Mouse (Mus musculus) liver, embryonic 11.5 days (tissue): ENCODE results near the gene Snx30. TPM values are rescaled to one million over a fixed set of nuclear protein-coding genes. Genes with fewer than 3 reads are reported as not detected.

Source experiments
- ATAC-seq: fragments of 200-750 bp; cut with Nextera tagmentation; replicated peaks from 2 replicates; pipeline ENCODE4 v1.8.0; 2017; ENCODE audit warnings: moderate number of reproducible peaks, mild to moderate bottlenecking, moderate TSS enrichment, moderate library complexity; ENCODE audit not compliant: low FRiP score
- DNase-seq: peaks from one replicate; pipeline ENCODE4 v3.0.0-alpha.2; 2017; ENCODE audit warnings: low spot score
- H3K27ac ChIP-seq: fragments of 300-500 bp; sonication (generic); 2 replicates; pipeline ENCODE4 v1.5.1; 2014; ENCODE audit warnings: mild to moderate bottlenecking, low read depth, low read length, control low read depth
- H3K27me3 ChIP-seq: fragments of 300-500 bp; sonication (generic); replicated peaks from 2 replicates; pipeline ENCODE4 v1.6.1; 2014; ENCODE audit warnings: low read length, mixed read lengths; ENCODE audit not compliant: control insufficient read depth, insufficient read depth
- H3K36me3 ChIP-seq: fragments of 300-500 bp; sonication (generic); 2 replicates; pipeline ENCODE4 v1.6.1; 2014; ENCODE audit warnings: mild to moderate bottlenecking, low read length, moderate library complexity, mixed read lengths; ENCODE audit not compliant: control insufficient read depth, insufficient read depth
- H3K4me1 ChIP-seq: fragments of 300-500 bp; sonication (generic); replicated peaks from 2 replicates; pipeline ENCODE4 v1.6.1; 2014; ENCODE audit warnings: low read length, mixed read lengths; ENCODE audit not compliant: control insufficient read depth, insufficient read depth
- H3K4me2 ChIP-seq: fragments of 300-500 bp; sonication (generic); 2 replicates; pipeline ENCODE4 v1.6.1; 2014; ENCODE audit warnings: mild to moderate bottlenecking, control low read depth, moderate library complexity
- H3K4me3 ChIP-seq: fragments of 300-500 bp; sonication (generic); 2 replicates; pipeline ENCODE4 v1.5.1; 2014; ENCODE audit warnings: low read depth, low read length, control low read depth
- H3K9ac ChIP-seq: fragments of 300-500 bp; sonication (generic); 2 replicates; pipeline ENCODE4 v1.6.1; 2014; ENCODE audit warnings: low read depth, low read length, control low read depth
- H3K9me3 ChIP-seq: fragments of 300-500 bp; sonication (generic); 2 replicates; pipeline ENCODE4 v1.6.1; 2016; ENCODE audit warnings: low read length, inconsistent platforms, mixed read lengths; ENCODE audit not compliant: control insufficient read depth
- WGBS: fragments of 180-500 bp; shearing (Covaris S2); extraction: QIAGEN DNeasy Blood & Tissue Kit; methylation state at CpG from one replicate; pipeline ENCODE4 v1.1.7; 2014; 5-methylcytosine and 5-hydroxymethylcytosine counted together
- polyA plus RNA-seq: library from polyadenylated mRNA; unstranded; fragments of >200 nt; fragmentation: Nextera tagmentation; extraction: Ambion mirVana; gene quantifications from 2 replicates; pipeline ENCODE4 v1.2.1, GENCODE M21; 2014

Snx30 gene
- polyA plus RNA-seq, 1 experiment from 2014 or later, result 5.7 TPM

GRCm38 (mm10) chr4:59823470-59823869 is 17.8 kb downstream of the Snx30 start:
- ATAC-seq (no peak), DNase-seq (no peak)
- Histone ChIP-seq H3K27me3 (no peaks in the 10 kb centered on the region), H3K4me2 (no peak overlapping the region), H3K4me1 (peaks cover 12% of the 10 kb centered on the region; the same call in 1 of the 2 replicates), H3K27ac (no peak overlapping the region), H3K9ac (no peak overlapping the region), H3K9me3 (no peaks in the 10 kb centered on the region), H3K36me3 (peaks cover 2% of the 10 kb centered on the region; the same call in 1 of the 2 replicates), H3K4me3 (no peak overlapping the region)
- WGBS, result 50% methylated on average over 7 of the region's 7 CpGs

- H3K4me2 ChIP-seq, result no peak overlapping the region
- WGBS, result 74% methylated on average over 5 of the region's 5 CpGs
These were observed 19.2 kb downstream of the Snx30 start for GRCm38 (mm10) chr4:59824860-59825259.

GRCm38 (mm10) chr4:59825634-59826033 is 20.0 kb downstream of the Snx30 start:
- 59% methylated on average over 6 of the region's 6 CpGs for whole genome bisulfite sequencing
- ATAC-seq, result peak; percentile 84

More at GRCm38 (mm10) chr4:59824860-59825259, 19.2 kb downstream of the Snx30 start:
- Histone ChIP-seq H3K27ac (no peak overlapping the region), H3K27me3 (no peaks in the 10 kb centered on the region), H3K9ac (no peak overlapping the region), H3K4me3 (no peak overlapping the region), H3K36me3 (peaks cover 2% of the 10 kb centered on the region; the same call in 1 of the 2 replicates), H3K4me1 (peaks cover 8% of the 10 kb centered on the region; the same call in 1 of the 2 replicates), H3K9me3 (no peaks in the 10 kb centered on the region)
- DNase-seq, result no peak
- ATAC-seq, result no peak

GRCm38 (mm10) chr4:59826381-59826780 is 20.7 kb downstream of the Snx30 start:
- no peak overlapping the region for H3K4me3 ChIP-seq
- H3K27me3 ChIP-seq, result no peaks in the 10 kb centered on the region
- peaks cover 2% of the 10 kb centered on the region; the same call in 1 of the 2 replicates for H3K36me3 ChIP-seq
- H3K4me1 ChIP-seq, result peaks cover 8% of the 10 kb centered on the region; the same call in 1 of the 2 replicates
- H3K4me2 ChIP-seq, result no peak overlapping the region
- ATAC-seq (no peak), DNase-seq (no peak)
- no peaks in the 10 kb centered on the region for H3K9me3 ChIP-seq
- no peak overlapping the region for H3K9ac ChIP-seq
- H3K27ac ChIP-seq, result no peak overlapping the region
- 84% methylated on average over 5 of the region's 5 CpGs for WGBS

More at GRCm38 (mm10) chr4:59825634-59826033, 20.0 kb downstream of the Snx30 start:
- no peaks in the 10 kb centered on the region for H3K9me3 ChIP-seq
- no peak overlapping the region for H3K4me3 ChIP-seq
- no peak for DNase-seq
- H3K4me1 ChIP-seq, result peaks cover 8% of the 10 kb centered on the region; the same call in 1 of the 2 replicates
- H3K36me3 ChIP-seq, result peaks cover 2% of the 10 kb centered on the region; the same call in 1 of the 2 replicates
- no peak overlapping the region for H3K9ac ChIP-seq
- H3K4me2 ChIP-seq, result no peak overlapping the region
- no peak overlapping the region for H3K27ac ChIP-seq
- H3K27me3 ChIP-seq, result no peaks in the 10 kb centered on the region

- no peak overlapping the region for H3K27ac ChIP-seq
- no peaks in the 10 kb centered on the region for H3K9me3 ChIP-seq
- ATAC-seq (no peak), DNase-seq (no peak)
- H3K9ac ChIP-seq, result no peak overlapping the region
- WGBS, result 81% methylated on average over 4 of the region's 4 CpGs
- no peak overlapping the region for H3K4me3 ChIP-seq
- H3K4me1 ChIP-seq, result peaks cover 3% of the 10 kb centered on the region; the same call in 1 of the 2 replicates
- H3K36me3 ChIP-seq, result peaks cover 2% of the 10 kb centered on the region; the same call in 1 of the 2 replicates
- H3K27me3 ChIP-seq, result no peaks in the 10 kb centered on the region
- no peak overlapping the region for H3K4me2 ChIP-seq
These were observed 23.4 kb downstream of the Snx30 start for GRCm38 (mm10) chr4:59829072-59829471.

GRCm38 (mm10) chr4:59831038-59831437 is 25.4 kb downstream of the Snx30 start:
- Histone ChIP-seq H3K36me3 (peaks cover 2% of the 10 kb centered on the region; the same call in 1 of the 2 replicates), H3K27ac (no peak overlapping the region), H3K9me3 (no peaks in the 10 kb centered on the region), H3K4me1 (no peaks in the 10 kb centered on the region), H3K4me3 (no peak overlapping the region), H3K4me2 (no peak overlapping the region), H3K9ac (no peak overlapping the region), H3K27me3 (no peaks in the 10 kb centered on the region)
- DNase-seq (no peak), ATAC-seq (no peak)
- WGBS, result 89% methylated on average over 5 of the region's 5 CpGs

GRCm38 (mm10) chr4:59832810-59833209 is 27.2 kb downstream of the Snx30 start:
- Histone ChIP-seq H3K9me3 (no peaks in the 10 kb centered on the region), H3K4me1 (peaks cover 2% of the 10 kb centered on the region; the same call in 1 of the 2 replicates), H3K9ac (no peak overlapping the region), H3K36me3 (no peaks in the 10 kb centered on the region; the same call in 1 of the 2 replicates), H3K4me2 (no peak overlapping the region), H3K4me3 (no peak overlapping the region), H3K27ac (no peak overlapping the region), H3K27me3 (no peaks in the 10 kb centered on the region)
- DNase-seq (no peak), ATAC-seq (no peak)
- 69% methylated on average over 6 of the region's 6 CpGs for WGBS

GRCm38 (mm10) chr4:59837659-59838058 is 32.0 kb downstream of the Snx30 start:
- Histone ChIP-seq H3K4me3 (no peak overlapping the region), H3K4me1 (peaks cover 2% of the 10 kb centered on the region; the same call in 1 of the 2 replicates), H3K9ac (no peak overlapping the region), H3K9me3 (no peaks in the 10 kb centered on the region), H3K27ac (peak overlapping the region; percentile 60; the same call in 1 of the 2 replicates), H3K36me3 (no peaks in the 10 kb centered on the region; the same call in 1 of the 2 replicates), H3K27me3 (no peaks in the 10 kb centered on the region), H3K4me2 (no peak overlapping the region)
- ATAC-seq (no peak), DNase-seq (no peak)
- 54% methylated on average over 7 of the region's 7 CpGs for WGBS
